Mouse (Mus musculus): Measurements from ENCODE around the gene Ttc39a. TPM values are rescaled to one million over a fixed set of nuclear protein-coding genes. Genes with fewer than 3 reads are reported as not detected.
"Not testable (repeated sequence)": the region's sequence is repeated elsewhere in the genome, so short reads cannot be mapped to it uniquely, and the experiment has no call there.

The Ttc39a gene
- 0.23 TPM in 1 of 2 replicates, not detected in the other for total RNA-seq (2017)

GRCm38 (mm10) chr4:109406486-109407175 lies at the start of gene Ttc39a:
Ttc39a (plus strand) TSS chr4:109406623.
- no peak for ATAC-seq (ENCODE audit: extremely low read depth, insufficient number of reproducible peaks, low FRiP score, poor library complexity, severe bottlenecking)

- ATAC-seq (ENCODE audit: extremely low read depth, insufficient number of reproducible peaks, low FRiP score, poor library complexity, severe bottlenecking): no peak
Measured at GRCm38 (mm10) chr4:109378107-109378506, 28.3 kb upstream of the Ttc39a start.

GRCm38 (mm10) chr4:109382457-109382856 lies 24.0 kb upstream of the Ttc39a start:
- ATAC-seq (ENCODE audit: extremely low read depth, insufficient number of reproducible peaks, low FRiP score, poor library complexity, severe bottlenecking): no peak

GRCm38 (mm10) chr4:109385599-109385998 lies 20.8 kb upstream of the Ttc39a start:
- no peak for ATAC-seq (ENCODE audit: extremely low read depth, insufficient number of reproducible peaks, low FRiP score, poor library complexity, severe bottlenecking)

GRCm38 (mm10) chr4:109393229-109393779 lies 13.1 kb upstream of the Ttc39a start:
- ATAC-seq (ENCODE audit: extremely low read depth, insufficient number of reproducible peaks, low FRiP score, poor library complexity, severe bottlenecking): no peak

- ATAC-seq (ENCODE audit: extremely low read depth, insufficient number of reproducible peaks, low FRiP score, poor library complexity, severe bottlenecking): no peak
Measured at GRCm38 (mm10) chr4:109393902-109394301, 12.5 kb upstream of the Ttc39a start.

GRCm38 (mm10) chr4:109394314-109395074 lies 11.9 kb upstream of the Ttc39a start:
- ATAC-seq (ENCODE audit: extremely low read depth, insufficient number of reproducible peaks, low FRiP score, poor library complexity, severe bottlenecking): no peak

GRCm38 (mm10) chr4:109400366-109400980 lies 6.0 kb upstream of the Ttc39a start:
- no peak for ATAC-seq (ENCODE audit: extremely low read depth, insufficient number of reproducible peaks, low FRiP score, poor library complexity, severe bottlenecking)

GRCm38 (mm10) chr4:109401176-109401689 lies 5.2 kb upstream of the Ttc39a start:
- ATAC-seq (ENCODE audit: extremely low read depth, insufficient number of reproducible peaks, low FRiP score, poor library complexity, severe bottlenecking): no peak

GRCm38 (mm10) chr4:109404908-109405307 lies 1.5 kb upstream of the Ttc39a start:
- not testable (repeated sequence) for ATAC-seq (ENCODE audit: extremely low read depth, insufficient number of reproducible peaks, low FRiP score, poor library complexity, severe bottlenecking)

GRCm38 (mm10) chr4:109405415-109405814 lies 1.0 kb upstream of the Ttc39a start:
- no peak for ATAC-seq (ENCODE audit: extremely low read depth, insufficient number of reproducible peaks, low FRiP score, poor library complexity, severe bottlenecking)

GRCm38 (mm10) chr4:109406054-109406485 lies 353 bp upstream of the Ttc39a start:
- ATAC-seq (ENCODE audit: extremely low read depth, insufficient number of reproducible peaks, low FRiP score, poor library complexity, severe bottlenecking): no peak

GRCm38 (mm10) chr4:109407176-109407520 lies 725 bp downstream of the Ttc39a start:
- ATAC-seq (ENCODE audit: extremely low read depth, insufficient number of reproducible peaks, low FRiP score, poor library complexity, severe bottlenecking): no peak

- ATAC-seq (ENCODE audit: extremely low read depth, insufficient number of reproducible peaks, low FRiP score, poor library complexity, severe bottlenecking): no peak
Measured at GRCm38 (mm10) chr4:109407701-109408485, 1.5 kb downstream of the Ttc39a start.

- ATAC-seq (ENCODE audit: extremely low read depth, insufficient number of reproducible peaks, low FRiP score, poor library complexity, severe bottlenecking): no peak
Measured at GRCm38 (mm10) chr4:109410681-109411376, 4.4 kb downstream of the Ttc39a start.

GRCm38 (mm10) chr4:109411377-109411967 lies 5.0 kb downstream of the Ttc39a start:
- ATAC-seq (ENCODE audit: extremely low read depth, insufficient number of reproducible peaks, low FRiP score, poor library complexity, severe bottlenecking): no peak

GRCm38 (mm10) chr4:109412233-109412632 lies 5.8 kb downstream of the Ttc39a start:
- ATAC-seq (ENCODE audit: extremely low read depth, insufficient number of reproducible peaks, low FRiP score, poor library complexity, severe bottlenecking): no peak

- no peak for ATAC-seq (ENCODE audit: extremely low read depth, insufficient number of reproducible peaks, low FRiP score, poor library complexity, severe bottlenecking)
Measured at GRCm38 (mm10) chr4:109417998-109418397, 11.6 kb downstream of the Ttc39a start.
